Mouse (Mus musculus) liver, embryonic 16.5 days (tissue): ENCODE measurements around the gene Pcp4l1. TPM values are rescaled to one million over a fixed set of nuclear protein-coding genes. Genes with fewer than 3 reads are reported as not detected.

Experiments used
- ATAC-seq: fragments of 200-750 bp; cut with Nextera tagmentation; 2 replicates; pipeline ENCODE4 v1.8.0; 2017; ENCODE audit warnings: low read depth, mild to moderate bottlenecking, moderate number of reproducible peaks, moderate library complexity
- H3K27ac ChIP-seq: fragments of 300-500 bp; sonication (generic); 2 replicates; pipeline ENCODE4 v1.5.1; 2014; ENCODE audit warnings: mild to moderate bottlenecking, low read length
- H3K27me3 ChIP-seq: fragments of 300-500 bp; sonication (generic); 2 replicates; pipeline ENCODE4 v1.6.1; 2014; ENCODE audit warnings: low read depth, low read length, mixed read lengths; ENCODE audit not compliant: control insufficient read depth, insufficient read depth
- H3K36me3 ChIP-seq: fragments of 300-500 bp; sonication (generic); 2 replicates; pipeline ENCODE4 v1.6.1; 2014; ENCODE audit warnings: mild to moderate bottlenecking; ENCODE audit not compliant: control insufficient read depth, insufficient read depth
- H3K4me1 ChIP-seq: fragments of 300-500 bp; sonication (generic); 2 replicates; pipeline ENCODE4 v1.6.1; 2014; ENCODE audit warnings: low read depth, low read length, mixed read lengths; ENCODE audit not compliant: control insufficient read depth
- H3K4me2 ChIP-seq: fragments of 300-500 bp; sonication (generic); 2 replicates; pipeline ENCODE4 v1.6.1; 2014; ENCODE audit warnings: low read depth, low read length, mixed read lengths
- H3K4me3 ChIP-seq: fragments of 300-500 bp; sonication (generic); 2 replicates; pipeline ENCODE4 v1.5.1; 2014; ENCODE audit warnings: low read depth, mild to moderate bottlenecking, low read length
- H3K9ac ChIP-seq: fragments of 300-500 bp; sonication (generic); 2 replicates; pipeline ENCODE4 v1.6.1; 2014; ENCODE audit warnings: low read depth, low read length
- H3K9me3 ChIP-seq: fragments of 300-500 bp; sonication (generic); replicated peaks from 2 replicates; pipeline ENCODE4 v1.6.1; 2016; ENCODE audit warnings: low read length; ENCODE audit not compliant: control insufficient read depth
- WGBS: fragments of 180-500 bp; shearing (Covaris S2); extraction: QIAGEN DNeasy Blood & Tissue Kit; methylation state at CpG from one replicate; pipeline ENCODE4 v1.1.7; 2014; ENCODE audit not compliant: insufficient replicate concordance; 5-methylcytosine and 5-hydroxymethylcytosine counted together
- polyA plus RNA-seq: library from polyadenylated mRNA; unstranded; fragments of >200 nt; fragmentation: Nextera tagmentation; extraction: Ambion mirVana; gene quantifications from 2 replicates; pipeline ENCODE4 v1.2.1, GENCODE M21; 2015

Pcp4l1 gene
- polyA plus RNA-seq, 1 experiment from 2014 or later, result 2.5 TPM

DNA sequence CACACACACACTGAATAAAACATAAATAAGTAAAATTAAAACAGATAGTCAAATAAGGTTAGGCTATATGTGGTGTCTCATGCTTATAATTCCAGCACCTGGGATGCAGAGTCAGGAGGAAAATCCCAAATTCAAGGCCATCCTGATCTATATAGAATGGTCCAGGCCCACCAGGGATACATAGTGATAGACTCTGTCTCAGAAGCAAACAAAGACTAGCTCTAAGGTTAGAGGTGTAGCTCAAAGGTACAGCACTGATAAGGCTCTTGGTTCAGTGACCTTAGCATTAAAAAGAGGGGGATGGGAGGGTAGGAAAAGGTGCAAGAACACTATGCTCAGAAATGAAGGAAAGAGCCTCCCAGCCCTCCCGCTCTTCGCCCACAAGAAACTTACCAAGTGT lies 60.5 kb downstream of the Pcp4l1 start:
- peak; percentile 56; the same call in 1 of the 2 replicates for ATAC-seq
- WGBS, result 85% methylated on average over 2 of the region's 2 CpGs
- Histone ChIP-seq H3K4me3 (no peak overlapping the region), H3K9me3 (no peaks in the 10 kb centered on the region), H3K9ac (no peak overlapping the region), H3K36me3 (peaks cover 20% of the 10 kb centered on the region), H3K4me1 (peaks cover 3% of the 10 kb centered on the region; the same call in 1 of the 2 replicates), H3K27ac (no peak overlapping the region), H3K27me3 (no peaks in the 10 kb centered on the region), H3K4me2 (no peak overlapping the region)

DNA sequence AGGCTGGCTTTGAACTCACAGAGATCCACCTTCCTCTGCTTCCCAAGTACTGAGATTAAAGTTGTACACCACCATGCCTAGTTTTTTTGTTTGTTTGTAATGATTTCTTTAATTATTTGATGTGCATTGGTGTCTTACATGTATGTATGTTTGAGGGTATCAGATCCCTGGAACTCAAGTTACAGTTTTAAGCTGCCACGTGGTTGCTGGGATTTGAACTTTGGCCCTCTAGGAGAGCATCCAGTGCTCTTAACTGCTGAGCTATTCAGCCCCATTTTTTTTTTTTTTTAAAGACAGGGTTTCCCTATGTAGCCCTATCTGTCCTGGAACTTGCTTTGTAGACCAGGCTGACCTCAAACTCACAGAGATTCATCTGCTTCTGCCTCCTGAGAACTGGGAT lies 65.1 kb downstream of the Pcp4l1 start:
- H3K9me3 ChIP-seq, result no peaks in the 10 kb centered on the region
- ATAC-seq, result no peak
- H3K4me1 ChIP-seq, result peaks cover 3% of the 10 kb centered on the region; the same call in 1 of the 2 replicates
- H3K4me3 ChIP-seq, result no peak overlapping the region
- peaks cover 22% of the 10 kb centered on the region for H3K36me3 ChIP-seq
- no peak overlapping the region for H3K4me2 ChIP-seq
- WGBS, result 71% methylated on average over 1 of the region's 1 CpGs
- H3K9ac ChIP-seq, result no peak overlapping the region
- H3K27me3 ChIP-seq, result no peaks in the 10 kb centered on the region
- H3K27ac ChIP-seq, result no peak overlapping the region

- peaks cover 10% of the 10 kb centered on the region for H3K4me1 ChIP-seq
- ATAC-seq, result no peak
- no peak overlapping the region for H3K4me2 ChIP-seq
- no peaks in the 10 kb centered on the region for H3K27me3 ChIP-seq
- H3K36me3 ChIP-seq, result peaks cover 12% of the 10 kb centered on the region
- H3K4me3 ChIP-seq, result no peak overlapping the region
- H3K27ac ChIP-seq, result no peak overlapping the region
- WGBS, result 74% methylated on average over 7 of the region's 7 CpGs
- H3K9me3 ChIP-seq, result no peaks in the 10 kb centered on the region
- H3K9ac ChIP-seq, result no peak overlapping the region
Observed at GRCm38 (mm10) chr1:171129251-171129650, 66.8 kb downstream of the Pcp4l1 start.

GRCm38 (mm10) chr1:171124398-171124797 lies 71.7 kb downstream of the Pcp4l1 start:
- Histone ChIP-seq H3K9ac (peak overlapping the region; percentile 24; the same call in 1 of the 2 replicates), H3K4me2 (peak overlapping the region; percentile 58)
- WGBS, result 32% methylated on average over 5 of the region's 5 CpGs

More at GRCm38 (mm10) chr1:171124398-171124797, 71.7 kb downstream of the Pcp4l1 start:
- Histone ChIP-seq H3K9me3 (no peaks in the 10 kb centered on the region), H3K27ac (peak overlapping the region; percentile 66), H3K36me3 (no peaks in the 10 kb centered on the region; the same call in 1 of the 2 replicates), H3K27me3 (no peaks in the 10 kb centered on the region), H3K4me1 (peaks cover 35% of the 10 kb centered on the region), H3K4me3 (peak overlapping the region; percentile 23; the same call in 1 of the 2 replicates)
- ATAC-seq, result peak; percentile 95

Other genes with a start within 250 kb of the Pcp4l1 start
- 6.1 and 6.7 TPM in 2 replicates for gene Fcgr2b, start 219.7 kb downstream of the Pcp4l1 start, polyA plus RNA-seq
- gene Fcgr4, start 177.3 kb downstream of the Pcp4l1 start, polyA plus RNA-seq, result 4.1 and 4.3 TPM in 2 replicates
- 28.6 and 30.3 TPM in 2 replicates for gene Fcgr3, start 131.3 kb downstream of the Pcp4l1 start, polyA plus RNA-seq
- gene Cfap126, start 82.3 kb downstream of the Pcp4l1 start, polyA plus RNA-seq, result 1.8 and 2.1 TPM in 2 replicates
- gene Sdhc, start 45.7 kb downstream of the Pcp4l1 start, polyA plus RNA-seq, result 137 and 164 TPM in 2 replicates
- 0.04 TPM in 1 of 2 replicates, not detected in the other for gene Mpz, start 45.6 kb downstream of the Pcp4l1 start, polyA plus RNA-seq
- gene Nr1i3, start 17.7 kb upstream of the Pcp4l1 start, polyA plus RNA-seq, result 2.2 and 2.4 TPM in 2 replicates
- gene Tomm40l, start 26.2 kb upstream of the Pcp4l1 start, polyA plus RNA-seq, result 11.8 and 14.9 TPM in 2 replicates
- 8,709 and 8,864 TPM in 2 replicates for gene Apoa2, start 28.8 kb upstream of the Pcp4l1 start, polyA plus RNA-seq
- 111 and 128 TPM in 2 replicates for gene Fcer1g, start 38.1 kb upstream of the Pcp4l1 start, polyA plus RNA-seq
- 0.48 and 0.64 TPM in 2 replicates for gene Adamts4, start 54.2 kb upstream of the Pcp4l1 start, polyA plus RNA-seq
- gene Ndufs2, start 55.1 kb upstream of the Pcp4l1 start, polyA plus RNA-seq, result 138 and 143 TPM in 2 replicates
- 22.6 and 23.2 TPM in 2 replicates for gene B4galt3, start 74.1 kb upstream of the Pcp4l1 start, polyA plus RNA-seq
- gene Ppox, start 84.9 kb upstream of the Pcp4l1 start, polyA plus RNA-seq, result 205 and 206 TPM in 2 replicates
- 23.1 and 25.3 TPM in 2 replicates for gene Usp21, start 91.7 kb upstream of the Pcp4l1 start, polyA plus RNA-seq
- 40.3 and 45.2 TPM in 2 replicates for gene Ufc1, start 98.8 kb upstream of the Pcp4l1 start, polyA plus RNA-seq
- 17.5 and 19.7 TPM in 2 replicates for gene Dedd, start 132.9 kb upstream of the Pcp4l1 start, polyA plus RNA-seq
- 38.8 and 39.0 TPM in 2 replicates for gene Nit1, start 149.4 kb upstream of the Pcp4l1 start, polyA plus RNA-seq
- 30.9 and 37.8 TPM in 2 replicates for gene Pfdn2, start 149.4 kb upstream of the Pcp4l1 start, polyA plus RNA-seq
- gene Klhdc9, start 164.5 kb upstream of the Pcp4l1 start, polyA plus RNA-seq, result 0.20 and 0.28 TPM in 2 replicates
- gene Nectin4, start 173.8 kb upstream of the Pcp4l1 start, polyA plus RNA-seq, result 0.09 and 0.13 TPM in 2 replicates
- gene Arhgap30, start 192.7 kb upstream of the Pcp4l1 start, polyA plus RNA-seq, result 5.3 and 5.8 TPM in 2 replicates
- gene Usf1, start 215.0 kb upstream of the Pcp4l1 start, polyA plus RNA-seq, result 15.9 and 19.3 TPM in 2 replicates
- gene Tstd1, start 222.6 kb upstream of the Pcp4l1 start, polyA plus RNA-seq, result 4.6 and 5.3 TPM in 2 replicates
- gene F11r, start 241.3 kb upstream of the Pcp4l1 start, polyA plus RNA-seq, result 33.8 and 34.2 TPM in 2 replicates